Mouse (Mus musculus) T-helper 17 cell (primary cell): Measurements from ENCODE around the gene Tbc1d30.
"Not testable (repeated sequence)": the region's sequence is repeated elsewhere in the genome, so short reads cannot be mapped to it uniquely, and the experiment has no call there.

ENCODE experiments used
- in situ Hi-C, 2 experiments: fragments of 300-600 bp; cut with MboI, MseI; formaldehyde crosslinking; loops; 1 replicate in 1 of 2; 2 replicates in 1 of 2; pipeline ENCODE4 v1.15.1; 2025; ENCODE audit warnings: high pct_unique_total_duplicates in 2 of 2

The Tbc1d30 gene

DNA sequence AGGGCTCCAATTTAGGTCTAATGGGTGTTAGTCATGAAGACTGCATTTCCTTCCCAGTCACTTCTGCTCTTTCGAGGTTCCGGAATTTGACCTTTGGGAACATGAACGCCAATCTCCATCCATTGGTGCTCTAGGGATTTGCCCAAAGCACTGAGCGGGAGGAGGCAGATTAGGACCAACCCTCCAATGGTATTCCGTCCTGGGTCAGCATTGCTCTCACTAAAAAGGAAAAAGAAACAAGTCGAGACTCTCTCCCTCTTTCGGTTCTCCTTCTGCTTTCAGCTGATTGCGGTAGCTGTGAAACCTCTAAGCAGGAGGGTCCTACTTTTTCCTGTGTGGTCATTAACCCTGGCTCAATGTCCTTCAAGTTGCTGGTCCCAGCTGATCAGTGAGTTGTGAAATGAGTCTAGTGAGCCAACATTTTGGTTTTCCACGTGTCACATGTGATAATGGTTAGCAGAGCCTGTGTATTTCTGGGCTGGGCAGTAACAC lies 14.7 kb upstream of the Tbc1d30 start:
- in situ Hi-C loops = loop anchor here in 1 of 2 experiments (10.0 kb wide), 1 partner anchor 1039 kb away; no protein-coding TSS in a partner anchor

DNA sequence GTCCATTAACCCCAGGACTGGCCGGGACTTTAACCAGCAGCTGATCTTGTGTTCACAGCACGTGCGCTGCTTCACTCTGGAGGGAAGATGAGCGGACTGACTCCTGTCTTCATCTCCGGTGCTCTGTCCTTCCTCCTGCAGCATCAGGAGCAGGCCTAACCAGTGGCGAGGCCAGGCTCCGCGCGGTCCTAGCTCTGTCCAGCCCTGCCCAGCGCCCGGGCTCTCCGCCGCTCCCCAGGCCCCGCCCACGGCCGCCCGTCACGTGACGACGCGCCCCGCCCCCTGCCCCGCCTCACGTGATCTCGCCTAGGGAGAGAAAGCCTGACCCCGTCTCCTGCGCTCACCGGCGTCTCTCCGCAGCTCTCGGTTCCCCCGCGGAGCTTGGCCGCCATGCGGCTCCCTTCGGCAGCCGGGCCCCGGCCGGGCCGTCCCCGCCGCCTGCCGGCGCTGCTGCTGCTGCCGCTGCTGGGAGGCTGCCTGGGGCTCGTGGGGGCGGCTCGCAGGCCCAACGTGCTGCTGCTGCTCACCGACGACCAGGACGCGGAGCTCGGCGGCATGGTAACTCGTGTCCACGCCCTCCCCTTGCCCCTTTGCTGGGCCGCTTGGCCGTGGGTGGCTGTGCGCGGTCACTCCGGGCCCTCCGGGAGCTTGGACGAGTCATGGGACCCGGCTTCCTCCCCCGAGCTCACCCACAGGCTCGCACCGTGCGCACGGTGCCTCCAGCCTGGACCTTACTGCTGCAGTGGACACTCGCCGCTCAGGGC lies 13.9 kb upstream of the Tbc1d30 start, which contains the start of gene Gns:
Gene Gns, plus strand, starts transcription at position 290 of the 764 bp plus-strand sequence.
- in situ Hi-C loops = loop anchor here in 1 of 2 experiments (10.0 kb wide), 1 partner anchor 1040 kb away; no protein-coding TSS in a partner anchor

DNA sequence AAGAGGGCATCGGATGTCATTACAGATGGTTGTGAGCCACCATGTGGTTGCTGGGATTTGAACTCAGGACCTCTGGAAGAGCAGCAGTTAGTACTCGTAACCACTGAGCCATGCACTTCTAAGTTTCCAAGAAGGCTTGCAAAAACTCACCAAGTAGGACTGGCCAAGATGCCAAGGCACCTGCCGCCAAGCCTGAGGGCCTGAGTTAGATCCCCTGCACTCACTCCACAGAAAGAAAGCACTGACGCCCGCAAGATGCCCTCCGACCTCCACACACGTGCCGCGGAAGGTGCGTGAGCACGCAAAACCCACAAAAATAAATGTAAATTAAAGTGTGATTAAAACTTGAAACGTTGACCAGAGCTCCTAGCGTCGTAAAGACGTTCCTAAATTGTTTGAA lies 13.2 kb upstream of the Tbc1d30 start:
- in situ Hi-C loops = loop anchor here in 1 of 2 experiments (10.0 kb wide), 1 partner anchor 1040 kb away; no protein-coding TSS in a partner anchor

DNA sequence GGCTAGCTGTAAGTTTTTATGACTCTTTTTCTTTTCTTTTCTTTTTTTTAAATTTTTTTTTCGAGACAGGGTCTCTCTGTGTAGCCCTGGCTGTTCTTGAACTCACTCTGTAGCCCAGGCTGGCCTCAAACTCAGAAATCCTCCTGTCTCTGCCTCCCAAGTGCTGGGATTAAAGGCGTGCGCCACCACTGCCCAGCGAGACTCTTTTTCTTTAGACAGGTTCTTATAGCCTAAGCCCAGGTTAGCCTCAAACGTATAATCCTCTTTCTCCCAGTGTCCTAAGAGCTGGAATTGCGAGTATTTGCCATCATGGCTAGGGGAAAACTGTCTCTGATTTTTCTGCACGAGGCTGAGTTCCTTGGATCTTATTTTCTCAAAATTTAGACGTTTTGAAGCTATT lies 12.1 kb upstream of the Tbc1d30 start:
- in situ Hi-C loops = loop anchor here in 1 of 2 experiments (10.0 kb wide), 1 partner anchor 1042 kb away; no protein-coding TSS in a partner anchor

DNA sequence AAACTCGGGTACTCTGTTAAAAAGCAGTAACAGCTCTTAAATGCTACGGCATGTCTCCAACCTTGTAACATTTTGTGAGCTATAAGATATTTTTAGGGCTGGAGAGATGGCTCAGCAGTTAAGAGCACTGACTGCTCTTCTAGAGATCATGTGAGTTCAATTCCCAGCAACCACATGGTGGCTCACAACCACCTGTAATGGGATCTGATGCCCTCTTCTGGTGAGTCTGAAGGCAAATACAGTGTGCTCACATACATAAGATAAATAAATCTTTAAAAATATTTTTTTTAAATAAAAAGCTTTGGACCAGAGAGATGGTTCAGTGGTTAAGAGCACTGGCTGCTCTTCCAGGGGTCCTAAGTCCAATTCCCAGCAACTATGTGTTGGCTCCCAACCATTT lies 9.3 kb upstream of the Tbc1d30 start:
- in situ Hi-C loops = loop anchor here in 1 of 2 experiments (10.0 kb wide), 1 partner anchor 1044 kb away; no protein-coding TSS in a partner anchor

DNA sequence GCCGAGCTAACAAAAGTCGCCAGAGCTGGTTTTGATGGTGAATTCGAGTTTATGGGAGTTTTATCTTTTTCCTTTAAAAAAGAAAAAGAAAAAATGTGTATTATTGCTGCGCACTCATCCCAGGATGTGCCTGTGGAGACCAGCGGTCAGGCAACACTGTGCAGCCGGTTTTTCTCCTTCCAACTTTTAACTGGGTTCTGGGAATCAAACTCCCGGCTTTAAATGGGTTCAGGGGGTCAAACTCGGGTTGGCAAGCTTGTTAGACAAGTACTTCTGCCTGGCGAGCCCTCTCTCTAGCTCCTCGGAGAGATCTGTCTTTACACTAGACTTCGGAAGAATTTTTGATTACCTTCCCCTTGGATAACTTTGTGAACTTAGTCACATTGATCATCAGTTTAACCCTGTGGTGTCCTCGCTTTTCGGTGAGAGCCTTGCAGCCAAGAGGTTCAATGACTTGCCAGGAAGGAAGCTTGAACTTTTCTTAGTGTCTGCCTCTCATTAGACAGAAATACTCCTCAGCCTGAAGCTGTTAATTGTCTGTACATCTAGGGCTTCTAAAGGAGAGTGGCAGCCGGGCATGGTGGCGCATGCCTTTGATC lies 713 bp upstream of the Tbc1d30 start:
- in situ Hi-C loops = no loop called here

DNA sequence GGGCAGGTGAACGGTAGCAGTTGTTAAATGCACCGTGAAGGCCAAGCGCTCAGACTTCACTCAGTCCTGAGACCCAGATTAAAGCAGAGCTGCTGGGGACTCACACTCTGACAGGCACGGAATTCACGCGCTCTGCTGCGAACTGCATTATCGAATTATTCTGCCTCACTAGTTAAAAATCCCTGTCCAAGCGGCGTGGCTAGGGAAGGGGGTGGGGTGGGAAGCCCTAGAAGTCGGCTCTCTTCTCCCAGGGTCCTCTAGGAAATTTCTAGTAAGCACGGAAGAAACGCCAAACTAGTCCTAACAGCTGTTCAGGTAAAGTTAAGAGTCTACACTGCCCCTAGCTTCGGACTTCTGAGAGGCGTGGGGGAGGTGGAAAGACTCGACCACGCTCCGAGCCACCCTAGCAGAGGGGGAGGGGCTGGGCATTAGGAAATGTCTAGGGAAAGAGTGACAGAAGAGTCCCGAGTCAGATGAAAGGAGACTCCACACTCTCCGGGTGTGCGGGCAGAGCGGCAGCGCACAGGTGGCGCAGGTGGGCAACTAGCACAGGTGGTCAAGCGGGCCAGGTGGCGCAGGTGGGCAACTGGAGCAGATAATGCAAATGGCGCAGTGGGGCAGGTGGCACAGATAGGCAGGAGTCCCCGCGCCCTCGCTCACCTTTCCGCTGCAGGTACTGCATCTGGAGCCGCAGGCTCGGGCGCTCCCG lies 567 bp downstream of the Tbc1d30 start:
- in situ Hi-C loops = no loop called here

DNA sequence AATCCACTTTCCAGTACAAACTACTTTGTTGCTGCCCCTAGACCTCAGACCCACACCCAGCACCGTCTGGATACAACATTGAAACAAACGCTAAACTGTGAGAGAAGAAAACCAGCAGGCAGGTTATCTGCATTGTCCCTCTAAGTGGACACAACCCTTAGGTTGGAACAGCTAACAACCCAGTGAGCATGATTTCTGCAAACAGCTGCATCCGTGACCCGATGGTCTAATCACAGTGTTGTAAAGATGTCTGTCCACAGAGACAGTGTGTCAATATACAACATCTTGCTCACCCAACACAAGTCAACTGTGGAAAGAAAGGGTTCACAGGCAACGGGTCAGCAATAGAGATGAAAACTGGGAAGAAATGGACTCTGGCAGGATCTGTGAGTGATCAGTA lies 1.8 kb downstream of the Tbc1d30 start:
- in situ Hi-C loops = no loop called here

DNA sequence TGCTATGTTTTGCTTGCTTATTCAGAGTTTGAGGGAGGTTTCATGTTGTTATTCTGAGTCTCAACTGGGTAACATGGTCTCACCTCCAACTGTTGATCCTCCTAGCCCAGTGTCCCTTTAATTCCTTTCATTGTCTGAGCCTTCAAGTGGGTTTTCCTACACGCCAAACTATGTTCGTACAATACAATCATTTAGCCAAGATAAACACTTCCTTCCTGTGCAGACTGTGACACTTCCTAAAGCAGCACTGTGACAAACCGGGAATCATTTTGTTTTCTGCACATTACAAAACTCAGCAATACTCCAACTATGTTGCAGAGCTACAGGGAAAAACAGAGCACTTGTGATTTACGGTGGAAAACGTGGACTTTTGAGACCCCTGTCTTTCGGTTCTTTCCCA lies 7.2 kb downstream of the Tbc1d30 start:
- in situ Hi-C loops = no loop called here

DNA sequence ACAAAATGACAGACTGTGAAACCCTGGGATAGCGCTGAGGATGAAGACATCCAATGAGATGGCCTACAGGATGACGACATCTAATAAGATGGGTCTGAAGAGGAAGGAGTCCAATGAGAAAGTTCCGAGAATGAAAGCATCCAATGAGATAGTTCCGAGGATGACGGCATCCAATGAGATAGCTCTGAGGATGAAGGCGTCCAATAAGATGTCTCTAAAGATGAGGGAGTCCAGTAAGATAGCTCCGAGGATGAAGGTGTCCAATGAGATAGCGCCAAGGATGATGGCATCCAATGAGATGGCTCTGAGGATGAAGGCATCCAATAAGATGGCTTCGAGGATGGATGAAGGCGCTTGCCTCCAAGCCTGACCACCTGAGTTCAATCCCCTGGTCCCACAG lies 8.8 kb downstream of the Tbc1d30 start:
- in situ Hi-C loops = no loop called here

DNA sequence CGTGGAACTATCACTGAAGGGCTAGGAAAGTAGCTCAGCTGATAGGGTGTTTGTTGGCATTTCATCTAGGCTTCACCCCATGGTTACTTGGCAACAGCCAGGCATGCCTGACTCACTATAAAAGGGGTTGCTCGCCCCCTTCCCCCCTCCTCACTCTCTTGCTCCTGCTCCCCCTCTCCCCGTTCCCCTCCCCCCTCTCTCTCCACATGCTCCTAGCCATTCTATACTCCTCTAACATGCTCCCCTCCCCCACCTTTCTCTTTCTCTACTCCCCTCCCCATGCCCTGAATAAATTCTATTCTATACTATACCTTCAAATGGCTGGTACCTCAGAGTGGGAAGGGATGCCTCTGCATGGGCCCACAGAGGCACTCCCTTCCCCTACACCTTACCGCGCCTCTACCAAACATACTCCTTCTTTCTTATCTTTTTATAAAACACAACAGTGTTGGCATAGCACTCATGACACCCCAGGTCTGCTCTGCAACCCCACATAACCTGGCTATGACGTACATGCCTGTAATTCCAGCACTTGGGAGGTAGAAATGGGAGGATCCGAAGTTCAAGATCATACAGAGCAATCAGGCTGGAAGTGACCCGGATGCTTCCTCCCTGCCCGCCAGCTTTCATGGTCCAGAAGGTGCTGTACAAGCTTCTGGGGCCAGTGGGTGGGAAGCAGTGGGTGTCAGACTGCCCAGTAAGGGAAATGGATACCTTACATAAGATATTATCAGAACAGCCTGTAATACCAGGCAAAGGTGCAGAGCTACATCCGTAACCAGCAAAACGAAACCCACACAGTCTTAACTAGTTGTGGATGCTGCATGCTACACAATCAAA lies 10.1 kb downstream of the Tbc1d30 start:
- in situ Hi-C loops = no loop called here

DNA sequence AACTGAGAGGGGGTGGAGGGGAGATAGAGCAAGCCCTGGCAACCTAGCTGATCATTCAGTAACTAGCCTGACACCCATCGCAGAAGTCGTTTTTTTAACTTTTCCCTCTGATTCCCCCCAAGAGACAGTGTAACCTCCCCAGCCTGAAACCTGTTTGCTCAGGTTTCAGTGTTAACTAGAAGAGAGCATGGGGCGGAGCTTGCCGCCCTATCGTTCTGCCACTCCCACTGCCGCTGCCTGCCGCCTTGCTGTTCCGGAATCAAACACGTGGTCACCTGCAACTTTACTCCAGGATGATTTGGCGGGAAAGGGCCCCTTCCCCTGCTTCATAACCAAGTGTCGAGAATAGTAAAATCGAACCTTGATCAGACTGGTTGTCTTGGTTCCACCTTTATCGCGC lies 14.5 kb downstream of the Tbc1d30 start:
- in situ Hi-C loops = not testable (repeated sequence)

DNA sequence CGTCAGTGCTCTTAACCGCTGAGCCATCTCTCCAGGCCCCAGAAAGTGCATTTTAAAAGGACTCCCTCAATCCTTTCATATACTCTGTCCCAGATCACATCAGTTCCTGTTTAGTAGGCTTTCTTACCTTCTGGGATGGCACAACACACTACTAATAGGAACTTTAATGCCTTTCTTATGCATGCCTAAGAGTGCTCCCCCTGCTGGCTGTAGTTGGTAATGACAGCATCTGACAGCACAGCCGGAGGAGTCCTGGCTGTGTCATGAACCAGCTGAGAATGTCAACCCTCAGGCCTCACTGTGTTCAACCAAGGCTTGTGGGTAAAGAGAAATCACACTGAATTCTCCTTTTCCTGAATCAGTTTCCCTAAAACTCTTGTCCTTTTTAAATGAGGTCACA lies 16.5 kb downstream of the Tbc1d30 start:
- in situ Hi-C loops = no loop called here

DNA sequence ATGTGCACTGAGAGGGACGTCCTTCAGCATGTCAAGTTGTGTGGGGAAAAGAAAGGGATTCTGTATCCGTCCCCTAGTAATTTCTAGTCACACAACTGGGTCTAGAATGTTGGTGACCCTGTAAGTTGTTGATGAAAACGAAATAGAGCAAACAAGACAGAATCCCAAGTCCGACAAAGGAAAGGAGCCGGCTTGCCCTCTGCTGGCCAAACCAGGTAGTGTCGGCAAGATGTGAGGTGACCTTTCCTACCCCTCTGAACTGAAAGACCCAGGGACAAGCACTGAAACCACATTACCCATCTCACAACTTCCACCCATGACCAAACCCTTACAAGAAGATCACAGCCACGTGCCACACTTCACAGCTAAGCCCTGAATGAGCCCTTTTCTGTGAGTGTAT lies 20.1 kb downstream of the Tbc1d30 start:
- in situ Hi-C loops = no loop called here

DNA sequence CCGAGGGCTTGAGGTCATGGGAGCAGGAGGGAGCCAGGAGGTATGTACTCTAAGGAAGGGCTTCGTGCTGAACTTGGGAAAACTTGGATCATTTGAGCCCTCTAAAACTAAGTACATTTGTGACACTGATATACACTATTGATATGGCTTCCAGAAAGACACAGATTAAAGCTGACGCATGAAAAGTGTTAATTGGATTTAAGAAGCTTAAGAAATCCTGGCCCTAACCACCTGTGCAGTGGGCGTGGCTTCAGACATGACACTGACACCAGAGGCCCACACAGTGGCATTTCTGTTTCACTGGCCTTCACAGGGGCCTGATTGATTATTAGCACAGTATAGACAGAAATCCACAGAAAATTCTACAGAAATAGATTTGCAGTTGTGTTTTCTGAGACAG lies 21.5 kb downstream of the Tbc1d30 start:
- in situ Hi-C loops = no loop called here

DNA sequence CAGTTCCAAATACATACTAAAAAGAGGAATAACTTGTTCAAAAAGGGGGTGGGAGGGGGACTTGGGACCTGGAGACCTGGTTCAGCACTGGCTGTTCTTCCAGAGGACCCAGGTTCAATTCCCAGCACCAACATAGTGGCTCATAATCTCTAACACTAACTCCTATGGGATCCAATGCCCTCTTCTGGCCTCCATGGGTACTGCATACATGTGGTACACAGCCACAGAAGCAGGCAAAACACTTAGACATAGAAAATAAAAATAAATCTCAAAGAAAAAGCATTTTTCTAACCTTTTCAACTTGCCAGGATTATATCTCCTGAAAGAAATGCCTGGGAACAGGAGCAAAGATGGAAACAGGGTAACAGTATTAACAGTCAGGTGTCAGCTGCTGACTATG lies 24.9 kb downstream of the Tbc1d30 start:
- in situ Hi-C loops = no loop called here

DNA sequence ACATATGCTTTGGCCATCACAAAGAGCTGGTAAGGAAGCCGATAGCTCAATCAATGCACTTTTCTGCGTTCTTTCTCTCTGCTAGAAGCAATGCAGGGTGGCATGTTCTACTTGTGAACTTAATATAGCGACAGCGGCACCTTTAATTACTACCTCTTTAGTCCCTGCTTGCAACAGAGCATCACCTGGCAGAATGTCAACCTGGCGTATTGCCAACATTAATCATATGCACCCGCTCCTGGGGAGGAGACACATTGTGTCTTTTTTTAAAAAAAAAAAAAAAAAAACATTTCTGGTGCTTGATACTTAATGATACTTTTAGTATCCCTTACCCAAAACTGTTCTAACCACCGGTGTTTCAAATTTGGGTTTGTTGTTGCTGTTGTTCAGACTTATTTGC lies 27.6 kb downstream of the Tbc1d30 start:
- in situ Hi-C loops = no loop called here

DNA sequence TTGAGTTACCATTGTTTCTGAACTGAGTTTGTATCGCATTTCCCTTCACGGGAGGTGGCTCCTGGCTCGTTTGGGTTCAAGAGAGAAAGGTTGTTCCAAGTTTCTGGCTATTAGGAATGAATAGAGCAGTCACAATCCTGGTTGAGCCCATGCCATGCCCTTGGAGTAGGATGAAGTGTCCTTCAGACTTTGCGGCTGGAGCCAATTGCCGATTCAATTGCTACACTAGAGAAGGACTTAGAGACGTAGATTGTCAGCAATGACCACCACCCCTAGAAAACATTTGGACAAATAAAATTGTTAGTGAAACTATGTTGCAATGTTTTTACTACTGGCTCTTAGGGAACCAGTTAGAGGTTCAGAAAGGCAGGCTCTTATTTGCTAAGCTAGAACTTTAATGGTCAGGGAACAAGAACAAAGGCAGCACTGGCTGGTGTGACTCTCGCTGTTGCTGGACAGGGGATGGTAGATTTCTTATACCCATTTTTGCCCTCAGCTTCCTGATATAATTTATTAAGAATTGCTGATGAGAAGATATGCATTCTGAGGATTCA lies 32.6 kb downstream of the Tbc1d30 start:
- in situ Hi-C loops = no loop called here

DNA sequence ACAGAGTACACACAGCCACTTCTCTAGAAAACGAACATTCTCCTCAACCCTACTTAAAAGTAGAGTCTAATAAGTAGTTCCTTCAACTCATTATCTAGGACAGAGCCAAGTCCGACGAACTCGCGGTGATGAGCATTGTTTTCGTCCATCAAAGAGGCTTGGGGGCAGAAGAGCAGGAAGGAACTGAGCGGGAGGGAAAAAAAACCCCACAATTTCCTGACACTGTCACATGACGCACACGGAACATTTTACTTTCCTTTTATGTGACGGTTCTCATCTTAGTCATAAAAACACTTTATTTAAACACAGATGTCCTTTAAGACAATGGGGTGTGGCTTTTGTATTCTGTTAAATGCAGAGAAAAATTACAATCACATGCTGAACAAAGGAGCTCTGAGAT lies 34.7 kb downstream of the Tbc1d30 start:
- in situ Hi-C loops = no loop called here

DNA sequence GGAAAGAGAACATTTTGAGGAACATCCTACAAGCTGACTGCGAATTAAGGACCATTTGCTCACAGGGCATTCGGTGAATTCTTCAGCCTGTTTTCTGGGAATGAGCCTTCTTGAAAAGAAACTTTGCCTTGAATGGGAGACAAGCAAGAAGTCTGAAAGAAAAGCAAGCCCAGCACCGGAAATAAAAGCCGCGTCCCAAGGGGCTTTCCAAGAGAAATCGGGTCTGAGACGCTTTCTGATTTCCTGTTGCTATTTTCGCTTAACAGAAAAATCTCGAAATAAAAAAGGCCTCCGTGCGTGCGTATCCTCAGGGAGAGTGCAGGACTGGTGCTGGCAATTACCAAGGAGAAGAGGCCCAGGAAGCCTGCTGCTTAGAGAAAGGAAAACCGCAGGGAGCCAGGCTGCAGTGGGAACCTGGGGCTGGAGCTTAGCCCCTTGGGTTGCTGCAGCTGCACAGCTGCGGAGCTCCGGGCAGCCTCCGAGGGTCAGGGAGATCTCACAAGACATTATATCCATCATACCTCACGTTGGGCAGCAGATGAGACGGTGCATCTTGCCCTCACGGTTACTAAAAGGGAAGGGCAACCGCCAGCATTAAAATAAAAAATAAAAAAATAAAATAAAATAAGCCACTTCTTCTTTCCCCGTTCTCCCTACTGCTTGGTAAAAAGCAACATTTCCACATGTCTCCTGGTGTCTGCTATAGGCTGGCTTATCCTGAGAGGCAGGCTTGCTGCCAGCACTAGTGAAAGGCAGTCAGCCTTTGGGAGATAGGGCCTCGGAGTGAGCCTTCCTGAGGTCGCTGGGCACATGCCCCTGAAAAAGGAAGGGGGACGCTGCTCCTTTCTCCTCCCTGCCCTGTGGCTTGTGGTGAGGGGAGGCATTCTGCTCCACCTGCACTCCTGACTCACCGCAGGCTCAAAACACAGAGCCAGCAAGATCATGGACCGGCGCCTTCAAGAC lies 35.5 kb downstream of the Tbc1d30 start:
- in situ Hi-C loops = no loop called here
